In genomic region chr7:75525716-75526401, GRCm38 (mm10) we compare ENCODE assay signal across 14 mouse cellular contexts.
A peak's percentile ranks its signal among the peaks of the same experiment; 100 is the strongest.
DNase-seq lines count a peak whose midpoint lies in the region; ATAC-seq lines count a peak whose summit lies in the region.
"Had no signal": no experiment of that assay in that cellular context is flagged by ENCODE, and none has a peak within 500 bp of the region (broad histone marks: within the 10 kb centered on the region; RNA-seq: fewer than 3 reads in every experiment).

No protein-coding gene starts in this region.

- ATAC-seq in heart, embryonic 15.5 days (replicated peaks; ENCODE audit: insufficient number of reproducible peaks, insufficient read depth, low FRiP score, low read depth): no peak
- peak; percentile 94 for ATAC-seq in lung, embryonic 16.5 days (ENCODE audit: low read depth)

- H3K36me3 ChIP-seq in heart, embryonic 15.5 days: no peaks in the 10 kb centered on the region
- no peaks in the 10 kb centered on the region for H3K36me3 ChIP-seq in lung, embryonic 16.5 days (ENCODE audit: control insufficient read depth, insufficient read depth, low read length)
- no peaks in the 10 kb centered on the region for H3K36me3 ChIP-seq in hindbrain, embryonic 10.5 days

- H3K4me2 ChIP-seq in heart, embryonic 15.5 days: no peak overlapping the region
- H3K4me2 ChIP-seq in lung, embryonic 16.5 days (ENCODE audit: low read depth, low read length): no peak overlapping the region

- peak overlapping the region; percentile 43; the same call in 1 of the 2 replicates for H3K27ac ChIP-seq in heart, embryonic 15.5 days
- peak overlapping the region; percentile 50 for H3K27ac ChIP-seq in lung, embryonic 16.5 days (ENCODE audit: low read length)
- H3K27ac ChIP-seq in hindbrain, embryonic 10.5 days: no peak overlapping the region

- no peaks in the 10 kb centered on the region for H3K27me3 ChIP-seq in heart, embryonic 15.5 days
- no peaks in the 10 kb centered on the region for H3K27me3 ChIP-seq in lung, embryonic 16.5 days (ENCODE audit: control insufficient read depth, insufficient read depth, low read depth, low read length)
- no peaks in the 10 kb centered on the region for H3K27me3 ChIP-seq in hindbrain, embryonic 10.5 days (ENCODE audit: insufficient read depth, poor library complexity, severe bottlenecking)
- H3K27me3 ChIP-seq: CH12.LX had no signal

- no peak overlapping the region for H3K4me3 ChIP-seq in heart, embryonic 15.5 days
- H3K4me3 ChIP-seq in lung, embryonic 16.5 days (ENCODE audit: low read length): no peak overlapping the region
- no peak overlapping the region for H3K4me3 ChIP-seq in hindbrain, embryonic 10.5 days

- peaks cover 50% of the 10 kb centered on the region for H3K4me1 ChIP-seq in heart, embryonic 15.5 days (replicated peaks)
- peaks cover 26% of the 10 kb centered on the region for H3K4me1 ChIP-seq in lung, embryonic 16.5 days (replicated peaks; ENCODE audit: control insufficient read depth, insufficient read depth, low read length)
- peaks cover 10% of the 10 kb centered on the region for H3K4me1 ChIP-seq in hindbrain, embryonic 10.5 days (replicated peaks)

- no peak for DNase-seq in heart, adult 9 months (ENCODE audit: low spot score in 2 of 2)
- DNase-seq in lung, postnatal 10 days: no peak
- peak; percentile 32 for DNase-seq in forelimb bud, embryonic 11.5 days (ENCODE audit: low read depth, low spot score)
- DNase-seq in embryo, embryonic 10.5 days (ENCODE audit: low spot score): no peak
- no peak for DNase-seq in right cerebral cortex, postnatal 36 days (ENCODE audit: low spot score in 2 of 2)
- DNase-seq in hindbrain, embryonic 10.5 days (ENCODE audit: low spot score): no peak
- DNase-seq: cerebellum, adult 9-10 months; heart, postnatal 4 days; layer of hippocampus, postnatal 36 days; liver; right cerebral cortex, postnatal 25 days had no signal

- no peak overlapping the region for H3K9ac ChIP-seq in heart, embryonic 15.5 days
- H3K9ac ChIP-seq in lung, embryonic 16.5 days (ENCODE audit: low read length): no peak overlapping the region

- 51% methylated on average over 4 of the region's 4 CpGs for WGBS in heart, embryonic 15.5 days
- WGBS in lung, embryonic 16.5 days: 34% methylated on average over 4 of the region's 4 CpGs
- 87% methylated on average over 4 of the region's 4 CpGs for WGBS in hindbrain, embryonic 10.5 days

- H3K9me3 ChIP-seq in heart, embryonic 15.5 days (replicated peaks): no peaks in the 10 kb centered on the region
- no peaks in the 10 kb centered on the region for H3K9me3 ChIP-seq in lung, embryonic 16.5 days (ENCODE audit: control insufficient read depth, low read length)
- no peaks in the 10 kb centered on the region for H3K9me3 ChIP-seq in hindbrain, embryonic 10.5 days
